Mouse (Mus musculus) cerebellum, postnatal 14 days (tissue): ENCODE data around the gene Thsd1.
"Not testable (repeated sequence)": the region's sequence is repeated elsewhere in the genome, so short reads cannot be mapped to it uniquely, and the experiment has no call there.

Source experiments
- DNase-seq, 2 experiments: peaks; one replicate each; pipeline ENCODE4 v3.0.0; 2021; ENCODE audit warnings: mixed read lengths in 2 of 2

Thsd1 gene

DNA sequence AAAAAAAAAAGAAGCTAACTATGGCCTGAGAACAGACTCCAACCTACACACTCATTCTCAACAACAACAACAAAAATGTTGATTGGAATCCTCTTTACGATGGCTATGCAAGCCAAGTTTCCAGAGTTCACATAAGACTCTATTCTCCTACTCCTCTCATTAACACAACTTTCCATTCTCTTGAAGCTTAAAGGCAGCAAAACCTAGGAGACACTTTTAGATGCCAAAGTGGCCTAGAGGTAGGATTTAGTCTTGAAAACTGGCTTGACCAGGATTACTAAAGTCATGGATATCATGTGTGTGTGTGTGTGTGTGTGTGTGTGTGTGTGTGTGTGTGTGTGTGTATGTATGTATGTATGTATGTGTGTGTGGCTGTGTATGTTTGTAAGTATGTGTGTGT lies 38.1 kb downstream of the Thsd1 start:
- no peak for DNase-seq

DNA sequence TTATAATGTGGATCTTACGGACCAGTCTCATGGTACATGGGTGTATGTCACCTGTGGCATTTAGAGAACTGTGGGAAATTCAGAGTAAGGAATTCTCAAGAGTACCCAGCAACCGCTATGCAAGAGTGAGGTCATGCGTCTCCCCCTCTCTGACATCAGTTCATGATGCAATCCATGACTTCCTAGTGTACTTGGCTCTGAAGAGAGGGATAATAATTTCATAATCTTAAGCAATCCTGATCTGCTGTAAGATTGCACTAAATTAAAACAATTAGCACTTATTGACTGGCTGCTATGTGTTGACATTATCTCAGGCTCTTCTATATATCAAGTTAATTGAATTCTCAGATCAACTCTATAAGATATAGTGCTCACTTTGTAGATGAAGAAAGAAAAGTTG lies 39.7 kb downstream of the Thsd1 start:
- no peak for DNase-seq

DNA sequence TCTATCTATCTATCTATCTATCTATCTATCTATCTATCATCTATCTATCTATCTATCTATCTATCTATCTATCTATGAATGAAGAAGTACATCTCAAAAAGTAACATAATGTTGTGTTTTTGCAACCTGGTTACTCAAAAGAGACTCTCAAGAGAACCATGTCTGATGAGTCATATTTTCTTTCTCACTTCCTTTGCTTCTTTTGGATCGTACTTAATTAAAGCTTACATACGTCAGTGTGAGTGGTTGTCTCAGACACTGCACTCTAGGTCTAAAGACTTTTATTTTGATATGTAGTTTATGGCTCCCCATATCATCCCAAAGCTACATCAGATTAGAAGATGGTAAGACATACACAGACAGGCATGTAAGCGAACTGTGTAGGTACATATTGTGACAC lies 46.0 kb downstream of the Thsd1 start:
- DNase-seq: no peak

DNA sequence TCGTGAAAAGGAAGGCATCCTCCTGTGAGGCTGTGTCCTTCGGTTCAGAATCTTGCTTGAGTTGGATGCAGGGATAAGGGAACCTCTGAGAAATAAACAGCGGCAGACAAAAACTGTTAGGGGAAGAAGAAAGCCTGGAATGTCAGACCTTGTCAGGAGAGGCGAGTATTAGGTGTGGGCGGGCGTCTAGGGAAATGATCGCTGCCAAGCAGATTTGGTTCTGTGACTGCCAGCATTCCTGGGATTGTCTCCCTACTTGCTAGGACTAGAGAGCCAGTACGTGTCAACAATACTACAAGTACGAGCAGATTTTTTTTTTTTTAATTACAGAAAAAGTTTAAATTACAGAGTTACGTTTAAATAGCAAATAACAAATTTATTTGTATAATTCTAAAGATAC lies 47.5 kb downstream of the Thsd1 start:
- no peak for DNase-seq

DNA sequence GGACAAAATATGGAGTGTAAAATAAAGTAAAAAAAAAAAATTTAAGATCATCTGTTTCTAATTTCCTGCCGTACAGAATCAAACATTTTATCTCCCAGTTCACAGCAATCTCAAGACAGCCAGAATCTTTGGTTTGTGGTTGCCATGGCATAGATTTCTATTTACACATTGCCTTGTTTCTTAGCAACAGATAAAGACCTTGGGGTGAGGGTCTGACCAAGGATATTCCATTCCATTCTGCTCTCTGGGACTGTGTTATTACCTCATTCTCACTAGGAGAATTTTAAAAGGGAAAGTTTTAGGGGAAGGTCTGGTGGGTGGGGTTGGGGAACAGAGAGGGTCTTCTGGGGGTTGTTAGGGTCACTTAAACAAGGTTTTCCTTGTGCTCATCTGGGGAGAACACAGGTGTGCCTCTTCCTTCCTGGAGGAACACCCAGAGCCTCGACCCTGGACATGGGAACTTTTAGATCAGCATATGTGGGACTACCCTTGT lies 55.9 kb downstream of the Thsd1 start, which contains the start of gene Tpte:
Tpte (plus strand) TSS at position 443 of the 493 bp plus-strand sequence.
- DNase-seq: no peak

DNA sequence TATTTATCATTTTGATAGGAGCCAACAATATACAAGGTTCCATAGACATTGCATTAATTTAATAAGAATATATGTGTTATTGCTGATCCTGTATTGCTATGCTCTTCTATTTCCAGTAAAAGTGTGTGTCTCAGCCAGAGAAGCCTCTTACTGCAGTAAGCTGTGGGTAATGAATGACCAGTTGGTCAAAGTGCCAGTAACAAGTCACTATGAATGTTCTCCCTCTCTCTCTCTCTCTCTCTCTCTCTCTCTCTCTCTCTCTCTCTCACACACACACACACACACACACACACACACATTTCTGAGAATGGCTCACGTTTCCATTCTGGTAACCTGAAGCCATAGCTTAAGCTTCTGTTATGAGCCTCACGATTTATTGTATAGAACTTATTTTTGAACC lies 75.2 kb downstream of the Thsd1 start:
- DNase-seq: no peak

DNA sequence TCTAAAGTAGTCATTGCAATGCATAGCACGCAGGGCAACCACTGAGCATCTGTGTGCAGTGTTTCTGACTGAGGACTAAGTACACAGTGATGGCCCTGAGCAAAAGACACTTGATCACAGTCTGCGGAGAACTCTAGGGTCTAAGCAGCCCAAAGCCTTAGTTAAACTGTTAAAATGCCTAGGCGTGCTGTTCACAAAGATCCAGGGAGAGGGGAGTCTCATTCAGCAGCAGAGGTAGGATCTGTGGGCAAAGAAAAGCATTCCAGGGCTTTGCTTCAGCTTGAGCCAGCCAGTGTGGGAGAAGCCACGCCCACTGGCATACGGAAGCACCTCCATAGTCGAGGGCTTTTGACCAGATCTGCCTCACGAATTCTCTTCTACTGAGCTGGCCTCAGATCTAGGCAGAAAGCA lies 75.8 kb downstream of the Thsd1 start:
- DNase-seq: peak; percentile 12 to 13

DNA sequence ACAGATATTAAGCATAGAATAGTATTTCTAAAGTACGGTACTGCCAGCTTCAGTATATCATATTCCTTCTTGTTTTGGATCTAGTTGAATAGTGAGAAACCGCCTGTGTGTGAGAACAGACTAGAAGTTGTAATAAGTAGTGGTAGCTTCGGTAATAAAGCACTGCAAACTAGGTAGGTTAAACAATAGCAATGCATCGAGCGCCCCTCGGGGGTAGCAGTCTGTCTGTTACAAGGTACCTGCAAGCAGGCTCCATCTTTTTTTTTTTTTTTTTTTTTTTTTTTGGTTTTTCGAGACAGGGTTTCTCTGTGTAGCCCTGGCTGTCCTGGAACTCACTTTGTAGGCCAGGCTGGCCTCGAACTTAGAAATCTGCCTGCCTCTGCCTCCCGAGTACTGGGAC lies 76.9 kb downstream of the Thsd1 start:
- DNase-seq: not testable (repeated sequence)

DNA sequence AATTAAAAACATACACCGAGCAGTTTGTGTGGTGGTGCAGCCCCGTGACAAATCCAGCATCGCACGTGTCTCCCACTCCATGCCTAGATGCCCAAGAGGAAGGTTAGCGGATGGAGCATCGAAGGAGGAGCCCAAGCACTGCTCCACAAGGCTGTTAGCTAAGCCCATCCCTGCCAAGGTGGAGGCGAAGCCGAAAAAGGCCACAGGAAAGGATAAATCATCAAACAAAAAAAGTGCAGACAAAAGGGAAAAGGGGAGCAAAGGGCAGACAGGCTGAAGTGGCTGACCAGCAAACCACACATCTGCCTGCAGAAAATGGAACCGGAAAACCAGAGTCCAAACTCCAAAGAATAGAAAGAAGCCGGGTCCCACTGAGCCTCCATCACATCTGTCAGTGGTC lies 79.9 kb downstream of the Thsd1 start:
- DNase-seq: no peak
